Mouse (Mus musculus) gastrocnemius, adult 8-10 months (tissue): Measurements from ENCODE around the gene Dnhd1. TPM values are rescaled to one million over a fixed set of nuclear protein-coding genes. Genes with fewer than 3 reads are reported as not detected.
"Not testable (repeated sequence)": the region's sequence is repeated elsewhere in the genome, so short reads cannot be mapped to it uniquely, and the experiment has no call there.

Experiments used
- DNase-seq, 2 experiments: peaks; one replicate each; pipeline ENCODE4 v3.0.0; 2022; ENCODE audit warnings: low spot score in 2 of 2
- total RNA-seq, 4 experiments: library from RNA; stranded (reverse); gene quantifications; 2 replicates each; pipeline ENCODE4 v1.2.4; 2022

Dnhd1 gene
- total RNA-seq, 4 experiments from 2014 or later, result 0.09 to 0.19 (median 0.11) TPM

- peak in 1 of 2 experiments; percentile 41 for DNase-seq
These were observed 88.3 kb downstream of the Dnhd1 start for GRCm38 (mm10) chr7:105738948-105739347.

- no peak for DNase-seq
These were observed 89.6 kb downstream of the Dnhd1 start for GRCm38 (mm10) chr7:105740089-105740795.

- DNase-seq, result no peak
These were observed 90.2 kb downstream of the Dnhd1 start for GRCm38 (mm10) chr7:105740851-105741250.

GRCm38 (mm10) chr7:105741978-105742377 lies 91.4 kb downstream of the Dnhd1 start:
- no peak for DNase-seq

- DNase-seq, result not testable (repeated sequence)
These were observed 92.0 kb downstream of the Dnhd1 start for GRCm38 (mm10) chr7:105742539-105743215.

- not testable (repeated sequence) for DNase-seq
These were observed 92.8 kb downstream of the Dnhd1 start for GRCm38 (mm10) chr7:105743246-105743925.

- peak; percentile 57 to 70 for DNase-seq
These were observed 93.4 kb downstream of the Dnhd1 start, which contains the start of gene Taf10 for GRCm38 (mm10) chr7:105743926-105744590. Taf10 (minus strand) TSS chr7:105744361.

- DNase-seq, result no peak
These were observed 97.1 kb downstream of the Dnhd1 start for GRCm38 (mm10) chr7:105747776-105748175.

GRCm38 (mm10) chr7:105751491-105752433 lies 101.1 kb downstream of the Dnhd1 start, which contains the start of gene Tpp1:
Tpp1 (minus strand) TSS chr7:105752235.
- DNase-seq, result peak; percentile 87 to 88

GRCm38 (mm10) chr7:105752716-105753115 lies 102.1 kb downstream of the Dnhd1 start:
- no peak for DNase-seq

- peak in 1 of 2 experiments; percentile 2 for DNase-seq
These were observed 102.7 kb downstream of the Dnhd1 start for GRCm38 (mm10) chr7:105753281-105753680.

- no peak for DNase-seq
These were observed 111.3 kb downstream of the Dnhd1 start for GRCm38 (mm10) chr7:105761813-105762484.

- no peak for DNase-seq
These were observed 112.1 kb downstream of the Dnhd1 start for GRCm38 (mm10) chr7:105762517-105763270.

GRCm38 (mm10) chr7:105764331-105764730 lies 113.7 kb downstream of the Dnhd1 start:
- no peak for DNase-seq

GRCm38 (mm10) chr7:105767729-105768165 lies 117.1 kb downstream of the Dnhd1 start:
- DNase-seq, result no peak

GRCm38 (mm10) chr7:105769959-105770358 lies 119.3 kb downstream of the Dnhd1 start:
- peak; percentile 25 to 46 for DNase-seq
